Mouse (Mus musculus): ENCODE measurements around the gene Lysmd2. TPM values are rescaled to one million over a fixed set of nuclear protein-coding genes. Genes with fewer than 3 reads are reported as not detected.

Lysmd2 gene
- total and polyA plus RNA-seq, 3 experiments, result not detected

GRCm38 (mm10) chr9:75581694-75582350 lies 43.7 kb upstream of the Lysmd2 start:
- DNase-seq (ENCODE audit: low read depth, low spot score), result peak; percentile 61
- Histone ChIP-seq H3K9me3 (replicated peaks; ENCODE audit: insufficient read depth, low read length) (no peaks in the 10 kb centered on the region), H3K27ac (ENCODE audit: control insufficient read depth, low read depth, low read length) (no peak overlapping the region), H3K4me3 (ENCODE audit: control insufficient read depth in 1 of 2, insufficient read depth in 1 of 2, low read depth in 2 of 2, low read length in 2 of 2) (no peak overlapping the region), H3K79me2 (ENCODE audit: control insufficient read depth, insufficient read depth, low read length, poor library complexity) (no peaks in the 10 kb centered on the region), H3K36me3 (ENCODE audit: control insufficient read depth in 1 of 2, insufficient read depth in 2 of 2, low read length in 2 of 2) (no peaks in the 10 kb centered on the region), H3K4me1 (ENCODE audit: control insufficient read depth in 1 of 2, insufficient read depth in 2 of 2, low read length in 2 of 2) (no peaks in the 10 kb centered on the region), H3K27me3 (ENCODE audit: control insufficient read depth in 1 of 2, insufficient read depth in 2 of 2, low read length in 2 of 2) (no peaks in the 10 kb centered on the region; a peak in 1 of 4 replicates), H3K9ac (ENCODE audit: control insufficient read depth, low read depth, low read length, poor library complexity, severe bottlenecking) (no peak overlapping the region)
- TF ChIP-seq SIN3A (IDR thresholded peaks at IDR 0.05; ENCODE audit: low read length), result 0 out of 2 replicates have a peak, but pooled peaks have one; percentile 30
- no peak for TF ChIP-seq POLR2AphosphoS2 (IDR thresholded peaks at IDR 0.05; ENCODE audit: low read length)
- TF ChIP-seq MEF2A (IDR thresholded peaks at IDR 0.05; ENCODE audit: extremely low read depth, insufficient replicate concordance, low read depth, low read length, poor library complexity, severe bottlenecking), result no peak
- no peak for TF ChIP-seq POLR2A (IDR thresholded peaks at IDR 0.05; ENCODE audit: control insufficient read depth in 1 of 2, insufficient read depth in 1 of 2, low read depth in 1 of 2, low read length in 2 of 2, poor library complexity in 1 of 2)
- TF ChIP-seq CHD1 (IDR thresholded peaks at IDR 0.05; ENCODE audit: low read depth, low read length), result no peak
- no peak for TF ChIP-seq KAT2A (conservative IDR thresholded peaks at IDR 0.05; ENCODE audit: low read depth, low read length)
- TF ChIP-seq BHLHE40 (IDR thresholded peaks at IDR 0.05; ENCODE audit: borderline replicate concordance, low read depth, low read length), result no peak
- no peak for TF ChIP-seq NELFE (IDR thresholded peaks at IDR 0.05; ENCODE audit: low read depth, low read length)
- no peak for TF ChIP-seq ZKSCAN1 (IDR thresholded peaks at IDR 0.05; ENCODE audit: low read depth, low read length)
- TF ChIP-seq USF2 (IDR thresholded peaks at IDR 0.05; ENCODE audit: borderline replicate concordance in 1 of 2, insufficient read depth in 1 of 2, low read depth in 1 of 2, low read length in 2 of 2), result no peak
- TF ChIP-seq GABPA (IDR thresholded peaks at IDR 0.05; ENCODE audit: low read depth, low read length), result no peak
- peak; percentile 80 for TF ChIP-seq MYC (IDR thresholded peaks at IDR 0.05; ENCODE audit: low read depth, low read length)
- no peak for TF ChIP-seq USF1 (IDR thresholded peaks at IDR 0.05; ENCODE audit: low read depth, low read length)
- no peak for TF ChIP-seq ZMIZ1 (IDR thresholded peaks at IDR 0.05; ENCODE audit: low read depth, low read length)
- peak; percentile 88 for TF ChIP-seq ZC3H11A (IDR thresholded peaks at IDR 0.05; ENCODE audit: low read depth, low read length)
- no peak for TF ChIP-seq MAFK (IDR thresholded peaks at IDR 0.05; ENCODE audit: borderline replicate concordance, low read depth, low read length)
- no peak for TF ChIP-seq ELF1 (IDR thresholded peaks at IDR 0.05; ENCODE audit: low read depth, low read length)
- TF ChIP-seq RCOR1 (IDR thresholded peaks at IDR 0.05; ENCODE audit: low read depth, low read length), result no peak
- TF ChIP-seq MAX (IDR thresholded peaks at IDR 0.05; ENCODE audit: low read length), result no peak
- TF ChIP-seq POLR2AphosphoS5 (IDR thresholded peaks at IDR 0.05; ENCODE audit: borderline replicate concordance, low read depth, low read length), result no peak
- peak; percentile 91 for TF ChIP-seq SMC3 (IDR thresholded peaks at IDR 0.05; ENCODE audit: low read depth, low read length)
- TF ChIP-seq MAZ (IDR thresholded peaks at IDR 0.05; ENCODE audit: low read depth, low read length), result no peak
- TF ChIP-seq MXI1 (IDR thresholded peaks at IDR 0.05; ENCODE audit: low read depth, low read length), result no peak
- no peak for TF ChIP-seq ETS1 (IDR thresholded peaks at IDR 0.05; ENCODE audit: low read depth, low read length)
- no peak for TF ChIP-seq MYB (IDR thresholded peaks at IDR 0.05; ENCODE audit: low read depth, low read length)
- peak; percentile 96 for TF ChIP-seq ZNF384 (IDR thresholded peaks at IDR 0.05; ENCODE audit: low read depth, low read length)
- TF ChIP-seq CHD2 (IDR thresholded peaks at IDR 0.05; ENCODE audit: low read length), result no peak
- no peak for TF ChIP-seq UBTF (IDR thresholded peaks at IDR 0.05; ENCODE audit: borderline replicate concordance, insufficient read depth, low read depth, low read length)
- TF ChIP-seq CTCF (IDR thresholded peaks at IDR 0.05 in 2 of 3, conservative IDR thresholded peaks at IDR 0.05 in 1 of 3; ENCODE audit: control insufficient read depth in 1 of 3, insufficient read depth in 1 of 3, low read depth in 2 of 3, low read length in 3 of 3, poor library complexity in 1 of 3, severe bottlenecking in 1 of 3), result peak in 2 of 3 experiments; percentile 79 to 93; a peak in 4 of 6 replicates
- no peak for TF ChIP-seq NRF1 (IDR thresholded peaks at IDR 0.05; ENCODE audit: insufficient read depth, low read depth, low read length, poor library complexity, severe bottlenecking)
- TF ChIP-seq RAD21 (IDR thresholded peaks at IDR 0.05; ENCODE audit: low read depth, low read length), result peak; percentile 96
- TF ChIP-seq TBP (IDR thresholded peaks at IDR 0.05; ENCODE audit: low read depth, low read length), result no peak
- TF ChIP-seq GATA1 (IDR thresholded peaks at IDR 0.05; ENCODE audit: low read depth, low read length), result 0 out of 2 replicates have a peak, but pooled peaks have one; percentile 49
- TF ChIP-seq HCFC1 (IDR thresholded peaks at IDR 0.05; ENCODE audit: low read depth, low read length), result no peak
- TF ChIP-seq JUND (IDR thresholded peaks at IDR 0.05; ENCODE audit: low read depth, low read length), result peak; percentile 36; the same call in 1 of the 2 replicates
- no peak for TF ChIP-seq TAL1 (IDR thresholded peaks at IDR 0.05; ENCODE audit: low read length)
- TF ChIP-seq E2F4 (IDR thresholded peaks at IDR 0.05; ENCODE audit: borderline replicate concordance, low read depth, low read length), result no peak

Data from MEL (cell line).